Mouse (Mus musculus) macrophage (primary cell): Measurements from ENCODE around the gene Kncn. TPM values are rescaled to one million over a fixed set of nuclear protein-coding genes. Genes with fewer than 3 reads are reported as not detected.

Experiments
- H3K27ac ChIP-seq: fragments of 350-480 bp; formaldehyde crosslinking; 2 replicates; pipeline ENCODE4 v1.9.0; 2021
- H3K36me3 ChIP-seq: fragments of 350-480 bp; formaldehyde crosslinking; 2 replicates; pipeline ENCODE4 v1.9.0; 2021; ENCODE audit errors: inconsistent target
- H3K4me3 ChIP-seq: fragments of 350-480 bp; formaldehyde crosslinking; 2 replicates; pipeline ENCODE4 v1.9.0; 2021; ENCODE audit errors: inconsistent target
- H3K79me2 ChIP-seq: fragments of 350-480 bp; formaldehyde crosslinking; 2 replicates; pipeline ENCODE4 v1.9.0; 2021; ENCODE audit errors: inconsistent target
- WGBS: methylation state at CpG from one replicate; pipeline ENCODE4 v1.1.7; 2026; ENCODE audit warnings: inconsistent platforms; ENCODE audit not compliant: missing documents; 5-methylcytosine and 5-hydroxymethylcytosine counted together
- polyA plus RNA-seq: library from polyadenylated mRNA; stranded (reverse); fragments of 250-400 nt; gene quantifications from 3 replicates; pipeline ENCODE4 v1.2.4, GENCODE M21; 2018; ENCODE audit warnings: inconsistent platforms
- total RNA-seq, 78 experiments: library from RNA; depleted of rRNA; stranded (reverse); fragments of 250-400 nt; gene quantifications; 1 replicate in 9 of 78; 2 replicates in 24 of 78; 3 replicates in 43 of 78; 4 replicates in 2 of 78; pipeline ENCODE4 v1.2.4; 2018; ENCODE audit warnings: inconsistent platforms in 56 of 78

Gene Kncn
- total RNA-seq (2018; cell fraction: chromatin; rRNA removed) = 1 to 10 TPM in 2 of 26 experiments, under 1 TPM in 2, not detected in 22; 0.77 to 1.6 (median 0.97) TPM
- not detected for total RNA-seq (2018; cell fraction: cytosol; rRNA removed)
- 1 to 10 TPM in 3 of 26 experiments, under 1 TPM in 5, not detected in 18; 0.29 to 1.4 (median 0.75) TPM for total RNA-seq (2018; cell fraction: nucleus; rRNA removed)
- polyA plus RNA-seq = not detected in 3 replicates

DNA sequence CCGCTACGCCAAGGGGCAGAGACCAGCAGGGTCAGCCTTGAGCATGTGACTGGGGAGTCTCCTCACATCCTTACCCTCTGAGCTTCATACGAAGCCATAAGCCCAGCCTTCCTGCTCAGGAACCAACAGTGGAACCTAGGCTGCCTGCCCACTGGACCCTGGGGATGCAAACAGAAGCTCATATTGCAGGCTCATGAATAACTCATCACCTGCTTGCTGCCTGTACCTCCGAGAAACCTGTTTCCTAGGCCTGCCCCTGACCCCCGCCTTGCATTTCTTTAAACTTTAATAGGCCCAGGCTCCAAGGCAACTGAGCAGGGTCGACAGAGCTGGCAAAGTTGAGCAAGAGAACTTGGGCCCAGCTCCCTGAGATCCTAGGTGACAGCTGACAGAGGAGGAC lies at the start of gene Kncn:
Gene Kncn (plus strand): TSS at position 379 of the 400 bp plus-strand sequence.
- WGBS = 89% methylated on average over 6 of the region's 6 CpGs
- peaks cover 6% of the 10 kb centered on the region; the same call in 1 of the 2 replicates for H3K36me3 ChIP-seq
- no peaks in the 10 kb centered on the region for H3K79me2 ChIP-seq
- no peak within 1 kb of the TSS for H3K27ac ChIP-seq
- no peak within 1 kb of the TSS for H3K4me3 ChIP-seq

DNA sequence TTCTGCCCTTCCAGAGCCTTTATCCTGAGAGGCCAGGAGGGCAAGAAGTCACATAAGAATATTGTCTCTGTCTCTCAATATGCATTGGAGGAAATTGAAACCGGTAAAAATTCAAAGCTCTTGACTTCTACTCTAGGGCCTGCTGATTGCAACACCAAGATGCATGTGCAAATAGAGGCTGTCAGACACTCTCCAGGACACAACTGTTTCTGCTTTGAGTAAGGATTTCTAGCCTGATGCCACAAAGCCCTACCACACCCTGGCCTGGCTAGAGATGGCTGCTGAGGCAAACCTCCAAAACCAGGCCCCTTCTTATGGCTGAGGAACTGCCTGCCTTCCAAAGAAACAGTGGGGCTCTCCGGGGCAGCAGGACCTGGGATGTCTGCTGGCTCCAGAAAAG lies 48.6 kb upstream of the Kncn start:
- Histone ChIP-seq H3K4me3 (no peak overlapping the region), H3K36me3 (peaks cover 32% of the 10 kb centered on the region), H3K79me2 (peaks cover 45% of the 10 kb centered on the region), H3K27ac (peak overlapping the region; percentile 41)
- 38% methylated on average over 2 of the region's 2 CpGs for WGBS

DNA sequence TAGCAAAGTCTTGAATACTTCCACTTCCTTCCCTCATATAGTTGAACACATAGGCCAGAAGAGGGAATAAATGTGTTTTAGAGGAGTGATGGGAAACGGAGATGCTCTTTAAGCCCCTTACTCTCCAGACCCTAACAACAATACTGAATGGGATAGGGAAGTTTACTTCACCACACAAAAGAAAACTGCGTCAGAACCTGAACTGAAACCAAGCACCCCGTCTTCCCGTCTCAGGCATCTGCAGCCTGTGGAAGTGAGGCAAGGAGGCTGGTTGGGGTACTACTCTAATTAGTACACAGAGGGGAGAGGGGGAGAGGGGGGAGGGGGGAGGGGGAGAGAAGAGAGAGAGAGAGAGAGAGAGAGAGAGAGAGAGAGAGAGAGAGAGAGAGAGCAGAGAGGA lies 46.0 kb upstream of the Kncn start:
- Histone ChIP-seq H3K27ac (peak overlapping the region; percentile 77), H3K36me3 (peaks cover 18% of the 10 kb centered on the region), H3K4me3 (peak overlapping the region; percentile 71), H3K79me2 (peaks cover 45% of the 10 kb centered on the region)
- WGBS = 18% methylated on average over 1 of the region's 4 CpGs

DNA sequence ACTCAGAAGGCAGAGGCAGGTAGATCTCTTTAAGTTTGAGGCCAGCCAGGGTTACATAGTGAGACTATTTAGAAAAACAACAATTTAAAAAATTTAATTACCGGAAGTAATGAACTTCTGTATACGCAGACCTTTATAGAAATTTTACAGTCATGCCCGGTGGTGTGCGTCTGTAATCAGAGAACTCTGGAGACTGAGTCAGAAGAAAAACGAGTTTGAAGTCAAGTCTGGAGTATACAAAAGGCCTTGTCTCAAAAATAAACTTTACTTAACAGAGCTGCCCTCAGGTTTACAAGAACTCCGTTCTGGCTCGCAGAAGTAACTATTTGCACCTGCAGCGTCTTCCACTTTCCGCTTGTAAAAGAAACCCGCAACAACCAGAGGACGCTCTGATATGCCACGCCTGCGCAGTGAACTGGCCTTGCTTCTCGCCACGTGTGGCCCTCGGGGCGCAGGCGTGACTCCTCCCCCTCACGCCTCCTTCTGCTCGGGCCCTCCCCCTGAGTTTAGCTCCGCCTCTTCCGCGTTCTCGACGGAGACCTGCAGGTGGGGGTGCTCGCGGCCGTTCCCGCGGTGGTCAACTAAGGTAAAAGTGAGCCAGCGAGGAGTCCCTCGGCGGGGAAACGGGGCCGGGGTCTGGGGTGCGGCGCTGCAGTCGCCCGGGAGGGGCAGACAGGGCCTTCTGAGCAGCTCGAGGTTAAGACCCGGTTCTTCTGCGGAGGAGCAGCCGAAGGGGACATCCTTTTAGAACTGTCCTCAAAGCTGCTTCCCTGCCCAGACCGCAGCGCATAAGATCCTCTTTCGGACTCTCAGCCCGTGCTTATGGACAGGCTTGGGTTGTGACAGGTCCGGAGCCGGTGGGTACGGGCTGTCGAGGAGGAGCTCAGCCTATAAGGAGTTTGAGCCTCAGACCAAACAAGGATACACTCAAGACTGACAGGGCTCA lies 45.2 kb upstream of the Kncn start, which contains the start of gene Mknk1:
Gene Mknk1 (plus strand): TSS at position 503 of the 946 bp plus-strand sequence.
- Histone ChIP-seq H3K27ac (peak within 1 kb of the TSS; percentile 77), H3K36me3 (peaks cover 18% of the 10 kb centered on the region; the same call in 1 of the 2 replicates), H3K4me3 (peak within 1 kb of the TSS; percentile 71), H3K79me2 (peaks cover 48% of the 10 kb centered on the region)
- 1% methylated on average over 51 of the region's 51 CpGs for WGBS

DNA sequence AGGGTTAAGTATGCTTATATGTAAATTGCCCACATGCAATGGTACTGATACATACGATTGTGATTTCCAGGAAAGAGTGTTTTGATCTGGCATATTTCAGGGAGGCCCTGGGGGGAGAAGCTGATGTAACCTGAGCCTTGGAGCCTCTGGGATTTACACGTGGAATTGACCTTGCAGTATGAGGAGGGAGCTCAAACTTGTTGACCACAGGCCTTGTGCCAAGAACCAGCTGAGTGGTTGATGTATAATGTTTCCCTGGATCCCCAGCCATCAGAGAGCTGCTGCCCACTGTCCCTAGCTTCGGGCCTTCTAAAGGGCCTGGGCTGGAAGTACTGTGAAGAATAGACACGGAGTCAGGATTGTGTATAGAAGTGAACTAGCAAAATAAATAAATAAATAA lies 44.2 kb upstream of the Kncn start:
- 58% methylated on average over 4 of the region's 4 CpGs for WGBS
- H3K27ac ChIP-seq = peak overlapping the region; percentile 77

DNA sequence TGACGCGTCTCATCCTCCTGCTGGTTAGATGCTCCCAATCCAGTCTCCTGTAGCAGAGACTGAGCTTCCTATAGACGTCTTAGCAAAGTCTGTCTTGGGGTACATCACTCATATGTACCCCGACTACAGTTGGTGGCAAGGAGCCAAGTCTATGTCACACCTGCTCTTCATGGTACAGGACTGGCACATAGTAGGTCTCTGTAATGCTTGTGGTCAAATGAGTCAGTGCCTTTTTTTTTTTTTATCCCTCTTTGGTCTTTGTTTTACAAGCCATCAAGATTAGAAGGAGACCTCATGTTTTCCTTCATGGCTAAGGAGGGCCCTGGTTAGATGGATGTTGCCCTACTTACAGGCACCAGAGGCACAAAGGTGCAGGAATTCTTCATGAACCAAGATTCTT lies 43.4 kb upstream of the Kncn start:
- WGBS = 95% methylated on average over 4 of the region's 4 CpGs
- Histone ChIP-seq H3K79me2 (peaks cover 67% of the 10 kb centered on the region), H3K4me3 (no peak overlapping the region), H3K27ac (no peak overlapping the region), H3K36me3 (peaks cover 15% of the 10 kb centered on the region; the same call in 1 of the 2 replicates)

More for the DNA sequence above, 44.2 kb upstream of the Kncn start:
- H3K4me3 ChIP-seq = peak overlapping the region; percentile 71
- peaks cover 58% of the 10 kb centered on the region for H3K79me2 ChIP-seq
- H3K36me3 ChIP-seq = peaks cover 15% of the 10 kb centered on the region; the same call in 1 of the 2 replicates

DNA sequence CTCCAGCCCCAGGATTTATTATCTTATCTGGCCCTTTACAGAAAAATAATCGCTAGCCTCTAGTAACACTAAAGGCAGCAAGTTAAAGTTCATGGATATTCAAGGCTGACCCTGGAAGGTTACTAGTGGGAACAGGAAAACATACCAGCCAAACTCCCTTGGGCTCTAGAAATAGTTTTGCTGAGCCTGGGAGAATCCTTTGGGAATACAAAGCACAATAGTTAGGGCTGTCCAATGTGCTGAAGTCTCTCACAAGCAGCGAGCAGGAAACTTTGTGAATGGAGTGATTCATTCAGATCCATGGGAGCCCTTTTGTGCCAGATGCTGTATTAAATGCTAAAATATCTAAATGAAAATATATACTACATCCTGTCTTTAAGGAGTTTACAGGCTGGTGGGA lies 37.5 kb upstream of the Kncn start:
- H3K4me3 ChIP-seq = no peak overlapping the region
- 83% methylated on average over 2 of the region's 2 CpGs for WGBS
- peak overlapping the region; percentile 99 for H3K27ac ChIP-seq
- H3K79me2 ChIP-seq = peaks cover 88% of the 10 kb centered on the region
- peaks cover 46% of the 10 kb centered on the region for H3K36me3 ChIP-seq

DNA sequence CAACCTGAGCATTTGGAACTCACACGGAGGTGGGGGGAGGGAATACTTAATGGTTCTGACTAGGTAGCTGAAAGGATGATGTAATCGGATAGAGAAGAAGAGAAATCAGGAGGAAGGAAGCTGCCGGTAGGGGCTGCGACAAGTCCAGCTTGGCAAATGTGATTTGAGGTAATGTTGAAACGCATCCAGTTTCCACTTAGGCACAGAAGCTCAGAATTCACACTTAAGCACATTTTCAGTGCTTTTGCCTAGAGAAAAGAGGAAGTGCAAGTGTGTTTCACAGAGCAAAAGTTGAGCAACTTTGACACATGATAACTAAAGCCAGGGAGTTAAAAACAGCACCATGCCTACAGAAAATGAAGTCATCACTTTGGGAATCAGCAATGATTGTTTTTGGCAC lies 36.8 kb upstream of the Kncn start:
- peak overlapping the region; percentile 99 for H3K27ac ChIP-seq
- WGBS = 0% methylated on average over 5 of the region's 5 CpGs
- H3K79me2 ChIP-seq = peaks cover 88% of the 10 kb centered on the region
- peaks cover 44% of the 10 kb centered on the region for H3K36me3 ChIP-seq
- H3K4me3 ChIP-seq = no peak overlapping the region

DNA sequence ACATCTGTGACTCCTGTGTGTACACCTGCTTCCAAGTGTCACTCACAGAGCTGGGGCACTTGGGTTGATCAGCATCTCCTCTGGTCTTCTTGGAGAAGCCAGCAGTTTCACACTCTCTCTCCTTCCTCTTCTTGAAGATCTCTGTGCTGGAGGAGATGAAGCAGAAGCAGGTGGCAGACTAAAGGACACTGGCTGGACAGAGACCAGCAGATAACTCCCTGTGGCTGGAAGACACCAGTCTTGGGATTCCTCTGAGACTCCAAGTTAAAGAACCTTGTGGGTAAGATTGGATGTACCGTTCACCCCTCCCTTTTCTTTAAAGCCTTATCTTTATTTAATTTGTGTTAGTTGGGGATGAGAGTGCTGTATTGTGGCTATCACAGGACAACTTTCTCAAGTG lies 36.1 kb upstream of the Kncn start:
- Histone ChIP-seq H3K79me2 (peaks cover 88% of the 10 kb centered on the region), H3K4me3 (no peak overlapping the region), H3K27ac (peak overlapping the region; percentile 99), H3K36me3 (peaks cover 48% of the 10 kb centered on the region)
- WGBS = 94% methylated on average over 1 of the region's 1 CpGs

DNA sequence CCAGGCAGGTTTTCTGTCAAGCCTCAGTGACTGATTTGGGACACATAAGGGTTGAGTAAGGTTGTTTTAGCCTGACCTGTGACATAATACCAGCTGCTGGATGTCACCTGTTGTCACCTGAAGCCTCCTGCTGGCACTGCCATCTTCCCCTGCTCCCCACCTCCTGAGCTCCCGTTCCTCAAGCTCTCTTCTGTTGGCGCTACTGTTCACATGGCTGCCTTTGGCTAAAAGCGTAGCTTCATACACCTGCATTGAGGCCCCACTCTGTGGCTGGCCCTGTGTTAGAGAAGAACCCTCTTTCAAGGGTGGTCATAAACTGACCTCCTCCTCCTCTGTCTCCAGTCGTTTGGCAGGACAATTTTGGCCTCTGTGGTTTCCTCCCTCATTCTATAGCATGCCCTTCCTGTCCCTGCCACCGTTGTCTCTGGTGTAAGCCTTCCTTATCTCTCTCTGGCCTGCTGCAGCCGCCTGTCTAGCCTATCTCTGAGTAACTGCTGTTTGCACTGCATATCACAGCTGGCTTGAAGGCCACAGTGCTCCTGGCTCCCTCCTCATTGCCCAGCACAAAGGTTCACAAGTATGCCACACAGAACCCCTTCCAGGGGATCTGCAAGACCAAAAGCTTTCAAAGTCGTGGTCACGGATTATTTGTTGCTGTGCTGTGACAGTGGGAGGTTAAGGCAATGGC lies 35.1 kb upstream of the Kncn start:
- 42% methylated on average over 8 of the region's 8 CpGs for WGBS
- Histone ChIP-seq H3K27ac (peak overlapping the region; percentile 99), H3K4me3 (no peak overlapping the region), H3K36me3 (peaks cover 49% of the 10 kb centered on the region), H3K79me2 (peaks cover 88% of the 10 kb centered on the region)

DNA sequence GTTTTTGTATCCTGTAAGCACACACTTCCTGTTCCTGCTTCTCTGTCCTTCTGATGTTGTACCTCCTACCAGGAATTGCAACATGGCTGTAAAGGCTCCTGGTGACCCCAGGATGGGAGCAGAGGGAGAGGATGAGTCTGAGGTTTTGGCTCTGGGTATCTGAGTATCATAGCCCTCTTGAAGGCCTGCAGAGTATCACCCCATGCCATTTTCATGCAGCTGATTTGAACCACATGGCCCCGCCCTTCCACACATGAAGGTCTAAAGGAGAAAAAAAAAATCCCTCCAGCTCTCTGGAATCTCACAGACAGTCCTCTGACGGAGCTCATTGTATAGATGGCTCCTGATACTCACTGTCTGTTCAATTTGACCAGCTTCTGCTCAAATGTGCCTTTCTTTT lies 34.1 kb upstream of the Kncn start:
- Histone ChIP-seq H3K79me2 (peaks cover 88% of the 10 kb centered on the region), H3K4me3 (no peak overlapping the region), H3K36me3 (peaks cover 57% of the 10 kb centered on the region), H3K27ac (peak overlapping the region; percentile 99)
- 91% methylated on average over 2 of the region's 2 CpGs for WGBS

DNA sequence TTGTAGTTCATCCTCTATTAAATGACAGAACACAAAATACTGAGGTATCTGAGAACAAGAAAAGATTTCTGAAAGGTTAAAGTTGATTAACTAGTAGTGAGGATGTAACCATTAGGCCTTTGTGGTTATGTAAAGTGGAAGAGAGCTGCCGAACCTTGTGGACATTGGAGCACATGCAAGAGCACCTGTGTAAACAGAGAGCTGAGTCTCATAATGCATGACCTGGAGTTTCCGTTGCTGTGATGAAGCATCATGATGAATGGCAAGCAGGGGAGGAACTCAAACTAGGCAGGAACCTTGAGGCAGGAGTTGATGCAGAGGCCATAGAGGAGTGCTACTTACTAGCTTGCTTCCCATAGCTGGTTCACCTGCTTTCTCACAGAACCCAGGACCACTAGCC lies 33.6 kb upstream of the Kncn start:
- 77% methylated on average over 2 of the region's 2 CpGs for WGBS
- H3K27ac ChIP-seq = peak overlapping the region; percentile 99
- peaks cover 88% of the 10 kb centered on the region for H3K79me2 ChIP-seq
- peaks cover 61% of the 10 kb centered on the region for H3K36me3 ChIP-seq
- no peak overlapping the region for H3K4me3 ChIP-seq

DNA sequence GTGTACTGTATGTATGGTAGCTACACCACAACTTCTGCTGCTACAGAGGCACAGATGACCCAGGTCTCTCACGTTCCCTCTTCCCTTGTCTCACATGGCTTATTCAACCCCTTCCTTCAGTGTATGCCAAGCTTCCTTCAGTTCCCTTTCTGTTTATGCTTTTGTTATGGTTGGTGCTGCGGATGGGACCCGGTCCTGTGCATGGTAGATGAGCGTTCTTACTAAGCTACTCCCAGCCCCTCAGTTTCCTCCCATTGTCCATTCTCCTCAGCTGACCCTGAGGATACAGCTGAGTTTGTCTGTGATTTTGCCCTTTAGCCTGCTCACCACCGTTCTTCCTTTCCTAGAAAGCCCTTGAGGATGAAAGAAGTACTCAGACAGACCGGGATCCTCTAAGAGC lies 32.6 kb upstream of the Kncn start:
- Histone ChIP-seq H3K4me3 (no peak overlapping the region), H3K79me2 (peaks cover 88% of the 10 kb centered on the region), H3K36me3 (peaks cover 61% of the 10 kb centered on the region), H3K27ac (no peak overlapping the region)
- 91% methylated on average over 6 of the region's 6 CpGs for WGBS

DNA sequence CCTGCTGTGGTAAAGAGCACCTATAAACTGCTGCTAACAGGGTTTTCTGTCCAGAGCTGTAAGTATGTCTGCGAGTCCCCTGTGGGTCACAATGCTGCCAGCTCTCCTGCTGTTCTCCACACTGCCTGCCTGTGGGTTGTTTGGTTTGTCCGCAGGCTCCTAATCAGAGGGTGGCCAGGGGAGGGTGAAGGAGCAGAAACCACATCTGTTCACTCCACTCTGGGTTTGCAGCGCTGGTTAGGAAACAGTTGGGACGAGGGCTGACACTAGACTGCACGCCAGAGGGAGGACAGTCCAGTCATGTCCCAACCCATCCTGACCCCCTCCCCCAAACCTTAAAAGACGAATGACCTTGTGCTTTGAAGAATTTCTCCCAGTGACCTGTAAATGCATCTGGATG lies 29.1 kb upstream of the Kncn start:
- Histone ChIP-seq H3K27ac (no peak overlapping the region), H3K4me3 (no peak overlapping the region), H3K36me3 (peaks cover 56% of the 10 kb centered on the region), H3K79me2 (peaks cover 83% of the 10 kb centered on the region)
- WGBS = 75% methylated on average over 6 of the region's 6 CpGs
